Mouse (Mus musculus) intestine, embryonic 15.5 days (tissue): Measurements from ENCODE around the gene Gck. TPM values are rescaled to one million over a fixed set of nuclear protein-coding genes. Genes with fewer than 3 reads are reported as not detected.

Experiments
- ATAC-seq: fragments of 200-750 bp; cut with Nextera tagmentation; 2 replicates; pipeline ENCODE4 v1.8.0; 2017; ENCODE audit warnings: moderate TSS enrichment, moderate library complexity
- H3K27ac ChIP-seq: fragments of 300-500 bp; sonication (generic); 2 replicates; pipeline ENCODE4 v1.5.1; 2015; ENCODE audit warnings: mild to moderate bottlenecking, inconsistent platforms
- H3K27me3 ChIP-seq: fragments of 300-500 bp; sonication (generic); replicated peaks from 2 replicates; pipeline ENCODE4 v1.6.1; 2015; ENCODE audit warnings: inconsistent platforms
- H3K36me3 ChIP-seq: fragments of 300-500 bp; sonication (generic); 2 replicates; pipeline ENCODE4 v1.6.1; 2015; ENCODE audit warnings: inconsistent platforms
- H3K4me1 ChIP-seq: fragments of 300-500 bp; sonication (generic); replicated peaks from 2 replicates; pipeline ENCODE4 v1.6.1; 2015; ENCODE audit warnings: inconsistent platforms
- H3K4me2 ChIP-seq: fragments of 300-500 bp; sonication (generic); replicated peaks from 2 replicates; pipeline ENCODE4 v1.6.1; 2015; ENCODE audit warnings: mild to moderate bottlenecking, inconsistent platforms
- H3K4me3 ChIP-seq: fragments of 300-500 bp; sonication (generic); replicated peaks from 2 replicates; pipeline ENCODE4 v1.5.1; 2015; ENCODE audit warnings: inconsistent platforms
- H3K9ac ChIP-seq: fragments of 300-500 bp; sonication (generic); 2 replicates; pipeline ENCODE4 v1.6.1; 2015; ENCODE audit warnings: inconsistent platforms
- H3K9me3 ChIP-seq: fragments of 300-500 bp; sonication (generic); 2 replicates; pipeline ENCODE4 v1.6.1; 2016; ENCODE audit warnings: inconsistent platforms
- WGBS: fragments of 180-500 bp; shearing (Covaris S2); methylation state at CpG from one replicate; pipeline ENCODE4 v1.1.7; 2015; 5-methylcytosine and 5-hydroxymethylcytosine counted together
- polyA plus RNA-seq: library from polyadenylated mRNA; unstranded; fragments of >200 nt; fragmentation: Nextera tagmentation; extraction: Ambion mirVana; gene quantifications from 2 replicates; pipeline ENCODE4 v1.2.1, GENCODE M21; 2015

Gck gene
- polyA plus RNA-seq, 1 experiment from 2014 or later = 3.1 TPM

DNA sequence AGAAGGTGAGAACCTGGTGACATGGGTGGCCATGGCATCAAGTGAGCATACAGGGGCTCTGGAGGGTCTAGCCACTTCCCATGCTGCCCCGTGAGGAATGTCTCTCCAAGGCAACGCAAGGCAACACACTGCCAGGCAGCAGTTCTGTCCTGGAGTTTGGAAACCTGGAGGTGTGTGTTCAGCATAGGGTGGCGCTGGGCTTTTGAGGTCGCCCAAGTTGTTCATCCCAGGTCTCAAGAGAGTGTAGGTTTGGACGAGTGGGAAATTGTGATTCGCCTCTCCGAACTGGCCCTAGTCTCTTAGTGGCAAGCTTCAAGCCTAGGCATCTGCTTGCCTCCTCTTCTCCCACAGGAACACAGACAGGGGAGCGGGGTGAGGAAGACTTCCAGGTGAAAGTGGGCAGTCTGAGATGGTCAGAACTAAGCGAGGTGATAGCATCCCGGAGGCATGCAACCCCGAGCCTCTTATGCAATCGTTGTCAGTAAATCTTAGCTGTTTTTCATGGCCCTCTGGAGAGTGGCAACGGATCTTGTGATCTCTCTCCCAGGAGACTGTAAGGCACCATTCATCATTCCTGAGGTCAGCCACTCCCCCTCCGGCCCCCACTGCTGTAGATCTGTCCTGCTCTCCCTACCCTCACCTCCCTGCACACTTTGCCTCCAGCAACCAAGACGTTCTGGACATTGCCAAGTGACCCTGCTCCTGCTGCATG lies 87.3 kb downstream of the Gck start:
- peak; percentile 6; the same call in 1 of the 2 replicates for ATAC-seq
- WGBS = 15% methylated on average over 15 of the region's 15 CpGs
- 0 out of 2 replicates have a peak overlapping the region, but pooled peaks have one; percentile 6 for H3K27ac ChIP-seq
- H3K27me3 ChIP-seq = no peaks in the 10 kb centered on the region
- H3K36me3 ChIP-seq = no peaks in the 10 kb centered on the region
- peak overlapping the region; percentile 52 for H3K4me3 ChIP-seq
- H3K9ac ChIP-seq = peak overlapping the region; percentile 62
- peak overlapping the region; percentile 94 for H3K4me2 ChIP-seq
- no peaks in the 10 kb centered on the region for H3K9me3 ChIP-seq
- H3K4me1 ChIP-seq = peaks cover 22% of the 10 kb centered on the region

- Histone ChIP-seq H3K27me3 (no peaks in the 10 kb centered on the region), H3K27ac (peak within 1 kb of the TSS; percentile 27; the same call in 1 of the 2 replicates), H3K4me2 (peak within 1 kb of the TSS; percentile 94), H3K36me3 (no peaks in the 10 kb centered on the region), H3K4me3 (peak within 1 kb of the TSS; percentile 52), H3K9ac (peak within 1 kb of the TSS; percentile 62), H3K4me1 (peaks cover 22% of the 10 kb centered on the region), H3K9me3 (no peaks in the 10 kb centered on the region)
- 3% methylated on average over 58 of the region's 59 CpGs for WGBS
- peak; percentile 83 for ATAC-seq
Observed at GRCm38 (mm10) chr11:5861678-5862393, 88.0 kb downstream of the Gck start, which contains the start of gene Aebp1. Gene Aebp1 (plus strand): TSS chr11:5861947.

DNA sequence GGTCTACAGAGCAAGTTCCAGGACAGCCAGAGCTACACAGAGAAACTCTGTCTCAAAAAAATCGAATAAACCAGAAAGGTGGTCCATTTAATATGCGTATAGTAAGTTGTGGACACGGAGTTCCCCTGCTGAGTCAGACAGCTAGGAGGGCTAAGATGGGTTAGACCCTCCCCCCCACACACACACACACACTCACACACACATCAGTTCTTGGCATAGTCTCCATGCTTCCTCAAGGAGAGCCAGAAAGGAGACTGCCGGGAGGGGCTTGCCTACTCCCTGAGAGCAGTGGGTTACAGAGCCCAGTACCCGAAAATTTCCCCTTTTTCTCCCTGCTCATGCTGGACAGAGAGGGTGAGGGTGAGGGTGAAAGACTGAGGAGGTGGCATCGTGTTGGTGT lies 89.2 kb downstream of the Gck start:
- no peak overlapping the region for H3K27ac ChIP-seq
- H3K4me3 ChIP-seq = no peak overlapping the region
- H3K9me3 ChIP-seq = no peaks in the 10 kb centered on the region
- ATAC-seq = no peak
- WGBS = 58% methylated on average over 6 of the region's 6 CpGs
- peaks cover 24% of the 10 kb centered on the region for H3K4me1 ChIP-seq
- no peak overlapping the region for H3K4me2 ChIP-seq
- H3K36me3 ChIP-seq = no peaks in the 10 kb centered on the region
- H3K9ac ChIP-seq = no peak overlapping the region
- H3K27me3 ChIP-seq = no peaks in the 10 kb centered on the region

GRCm38 (mm10) chr11:5859883-5860550 lies 89.9 kb downstream of the Gck start:
- H3K27me3 ChIP-seq = no peaks in the 10 kb centered on the region
- no peak overlapping the region for H3K27ac ChIP-seq
- WGBS = 87% methylated on average over 13 of the region's 13 CpGs
- no peak overlapping the region for H3K4me3 ChIP-seq
- H3K36me3 ChIP-seq = no peaks in the 10 kb centered on the region
- ATAC-seq = no peak
- no peak overlapping the region for H3K9ac ChIP-seq
- H3K9me3 ChIP-seq = no peaks in the 10 kb centered on the region
- H3K4me1 ChIP-seq = peaks cover 24% of the 10 kb centered on the region
- H3K4me2 ChIP-seq = no peak overlapping the region

- no peak for ATAC-seq
Observed at GRCm38 (mm10) chr11:5858723-5859122, 91.2 kb downstream of the Gck start.

GRCm38 (mm10) chr11:5856479-5857130 lies 93.3 kb downstream of the Gck start:
- no peaks in the 10 kb centered on the region for H3K27me3 ChIP-seq
- no peak overlapping the region for H3K4me3 ChIP-seq
- no peak for ATAC-seq
- no peak overlapping the region for H3K4me2 ChIP-seq
- WGBS = 78% methylated on average over 8 of the region's 8 CpGs
- no peaks in the 10 kb centered on the region for H3K9me3 ChIP-seq
- no peak overlapping the region for H3K27ac ChIP-seq
- H3K36me3 ChIP-seq = no peaks in the 10 kb centered on the region
- peaks cover 9% of the 10 kb centered on the region for H3K4me1 ChIP-seq
- H3K9ac ChIP-seq = no peak overlapping the region

More at GRCm38 (mm10) chr11:5858723-5859122, 91.2 kb downstream of the Gck start:
- Histone ChIP-seq H3K9me3 (no peaks in the 10 kb centered on the region), H3K36me3 (no peaks in the 10 kb centered on the region), H3K4me3 (no peak overlapping the region), H3K27ac (no peak overlapping the region), H3K4me1 (peaks cover 24% of the 10 kb centered on the region), H3K27me3 (no peaks in the 10 kb centered on the region), H3K4me2 (no peak overlapping the region), H3K9ac (no peak overlapping the region)
- 85% methylated on average over 1 of the region's 1 CpGs for WGBS

DNA sequence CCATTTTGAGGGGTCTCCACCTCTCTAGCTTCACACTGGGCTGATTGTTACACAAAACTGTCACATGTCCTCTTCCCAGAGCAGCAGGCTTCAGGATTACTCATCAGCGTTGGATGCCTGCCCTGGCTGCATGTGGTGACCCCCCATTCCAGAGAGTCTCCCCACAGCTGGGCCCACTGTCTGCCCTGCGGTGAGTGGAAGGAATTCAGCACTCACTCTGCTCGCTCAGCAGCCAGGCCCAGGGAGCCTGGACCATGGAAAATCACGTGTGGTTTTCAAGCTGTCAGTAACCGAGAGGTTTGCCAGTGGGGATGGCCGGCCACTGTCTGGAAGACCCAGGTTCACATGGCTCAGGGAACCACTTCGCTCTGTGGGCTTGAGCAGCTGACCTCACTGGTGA lies 94.0 kb downstream of the Gck start:
- Histone ChIP-seq H3K36me3 (no peaks in the 10 kb centered on the region), H3K9ac (no peak overlapping the region), H3K27me3 (no peaks in the 10 kb centered on the region), H3K27ac (no peak overlapping the region), H3K4me3 (no peak overlapping the region), H3K4me2 (no peak overlapping the region), H3K4me1 (0 out of 2 replicates have a peak, but pooled peaks cover 3% of the 10 kb centered on the region), H3K9me3 (no peaks in the 10 kb centered on the region)
- 37% methylated on average over 7 of the region's 7 CpGs for WGBS
- peak; percentile 47; the same call in 1 of the 2 replicates for ATAC-seq

DNA sequence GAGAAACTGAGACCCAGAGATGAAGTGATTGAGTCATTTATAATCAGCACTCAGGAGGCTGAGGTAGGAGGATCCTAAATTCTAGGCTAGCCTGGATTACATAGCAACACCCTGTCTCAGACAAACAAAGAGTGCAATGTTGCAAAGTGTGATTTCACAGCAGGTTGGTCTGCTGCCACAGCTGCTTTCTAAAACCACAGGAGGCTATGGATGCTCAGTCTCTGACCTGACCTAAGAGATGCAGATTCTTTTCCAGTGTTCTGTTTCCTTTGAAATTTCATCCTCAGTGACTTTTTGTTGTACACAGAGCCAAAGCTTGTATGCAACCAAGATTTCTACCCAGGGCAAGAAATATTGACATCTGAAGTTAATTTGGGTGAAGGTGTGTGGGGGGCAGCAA lies 94.4 kb downstream of the Gck start:
- H3K4me1 ChIP-seq = 0 out of 2 replicates have a peak, but pooled peaks cover 3% of the 10 kb centered on the region
- H3K27me3 ChIP-seq = no peaks in the 10 kb centered on the region
- H3K27ac ChIP-seq = no peak overlapping the region
- no peaks in the 10 kb centered on the region for H3K36me3 ChIP-seq
- no peaks in the 10 kb centered on the region for H3K9me3 ChIP-seq
- no peak for ATAC-seq
- H3K4me2 ChIP-seq = no peak overlapping the region
- no peak overlapping the region for H3K4me3 ChIP-seq
- no peak overlapping the region for H3K9ac ChIP-seq

GRCm38 (mm10) chr11:5852314-5852713 lies 97.6 kb downstream of the Gck start:
- Histone ChIP-seq H3K27me3 (no peaks in the 10 kb centered on the region), H3K4me2 (no peak overlapping the region), H3K27ac (no peak overlapping the region), H3K9ac (no peak overlapping the region), H3K4me3 (no peak overlapping the region), H3K36me3 (no peaks in the 10 kb centered on the region), H3K4me1 (0 out of 2 replicates have a peak, but pooled peaks cover 3% of the 10 kb centered on the region), H3K9me3 (no peaks in the 10 kb centered on the region)
- WGBS = 38% methylated on average over 1 of the region's 1 CpGs
- ATAC-seq = no peak

DNA sequence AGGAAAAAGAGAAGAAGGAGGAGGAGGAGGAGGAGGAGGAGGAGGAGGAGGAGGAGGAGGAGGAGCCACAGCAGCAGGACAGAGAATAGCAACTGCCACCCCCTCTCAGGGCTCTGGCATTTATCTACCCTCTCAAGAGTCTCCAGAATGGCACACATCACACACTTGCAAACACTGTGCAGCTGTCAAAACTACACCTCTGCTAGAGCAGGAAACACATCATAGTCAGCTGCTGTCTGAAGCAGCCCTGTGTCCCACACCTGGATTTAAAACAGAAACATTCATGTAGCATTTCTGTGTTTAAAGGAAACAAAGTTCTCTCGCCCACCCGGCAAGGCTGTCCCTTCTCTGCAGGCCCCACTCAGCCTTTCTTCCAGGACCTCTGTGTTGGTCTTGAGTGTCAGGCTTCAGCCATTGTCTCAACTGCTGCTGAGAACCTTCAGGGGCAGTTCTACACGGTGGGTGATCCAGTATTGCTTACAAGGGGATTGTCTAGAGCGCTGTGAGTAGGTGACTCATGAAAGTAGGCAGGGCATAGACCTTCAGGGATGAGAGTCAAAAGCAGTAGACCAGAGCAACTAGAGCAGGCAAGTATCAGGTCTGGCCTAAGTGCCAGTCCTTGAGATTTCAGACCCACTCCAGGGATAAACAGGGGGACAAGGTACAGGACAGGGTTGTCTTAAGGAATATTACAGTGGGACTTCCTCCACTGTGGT lies 98.7 kb downstream of the Gck start:
- Histone ChIP-seq H3K4me2 (no peak overlapping the region), H3K4me1 (0 out of 2 replicates have a peak, but pooled peaks cover 3% of the 10 kb centered on the region), H3K27me3 (no peaks in the 10 kb centered on the region), H3K4me3 (no peak overlapping the region), H3K9me3 (no peaks in the 10 kb centered on the region), H3K36me3 (no peaks in the 10 kb centered on the region), H3K9ac (no peak overlapping the region), H3K27ac (no peak overlapping the region; the same call in 1 of the 2 replicates)
- no peak for ATAC-seq
- 47% methylated on average over 4 of the region's 4 CpGs for WGBS
